Mouse (Mus musculus): ENCODE measurements around the gene Gpam. TPM values are rescaled to one million over a fixed set of nuclear protein-coding genes. Genes with fewer than 3 reads are reported as not detected.
A peak's percentile ranks its signal among the peaks of the same experiment; 100 is the strongest.

Gene Gpam
- total and polyA plus RNA-seq, 2 experiments from 2014 or later = 20.9 to 84.2 TPM

DNA sequence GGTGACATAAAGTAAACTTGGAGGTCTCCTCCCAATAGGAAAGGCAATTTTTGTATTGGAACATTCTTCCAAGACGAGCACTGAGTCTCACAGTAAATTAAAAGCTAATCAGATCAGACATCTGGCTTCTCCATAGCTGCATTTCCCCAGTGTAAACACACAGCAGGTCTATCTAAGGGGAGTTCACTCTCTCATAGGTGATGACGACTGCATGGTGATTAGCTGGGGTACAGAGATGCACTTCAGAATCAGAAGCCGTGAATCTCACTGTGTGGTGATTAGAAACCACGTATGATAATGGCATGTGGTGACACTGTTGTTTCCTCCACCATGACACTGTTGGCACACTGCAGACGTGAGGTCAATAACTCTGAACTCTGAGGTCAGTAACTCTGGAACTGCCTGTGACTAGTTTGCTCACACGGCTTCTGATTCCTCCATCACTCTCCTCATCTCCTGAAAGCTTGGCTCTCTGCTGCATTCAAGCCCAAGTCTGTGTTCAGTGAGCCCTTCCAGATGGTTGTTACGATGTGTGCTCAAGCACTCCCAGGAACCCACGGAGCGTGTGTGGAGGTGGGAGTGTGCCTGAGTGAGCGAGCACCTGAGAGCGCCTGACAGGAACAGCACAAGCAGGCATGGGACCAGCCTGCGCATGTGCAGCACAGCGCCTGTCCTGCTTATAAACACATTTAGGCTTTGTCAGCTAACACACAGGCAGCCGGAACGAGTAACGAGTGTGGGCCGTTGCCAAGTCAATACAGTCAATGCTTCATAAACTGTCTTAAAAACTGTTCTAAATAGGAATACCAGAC, 35.2 kb downstream of the Gpam start:
- DNase-seq (ENCODE audit: low spot score) (peak; percentile 28), ATAC-seq (no peak)
- no peak for TF ChIP-seq CTCF (IDR thresholded peaks at IDR 0.05; ENCODE audit: low read depth)
- Histone ChIP-seq H3K9me3 (ENCODE audit: low read length) (no peaks in the 10 kb centered on the region), H3K27ac (no peak overlapping the region), H3K9ac (replicated peaks; ENCODE audit: low read length) (no peak overlapping the region), H3K4me2 (ENCODE audit: low read depth, low read length) (no peak overlapping the region), H3K27me3 (ENCODE audit: insufficient read depth, low read length) (no peaks in the 10 kb centered on the region), H3K4me3 (ENCODE audit: low read length) (no peak overlapping the region), H3K4me1 (ENCODE audit: insufficient read depth, low read length) (no peaks in the 10 kb centered on the region), H3K36me3 (ENCODE audit: insufficient read depth, low read length) (peaks cover 39% of the 10 kb centered on the region)
- 65% methylated on average over 17 of the region's 17 CpGs for WGBS

DNA sequence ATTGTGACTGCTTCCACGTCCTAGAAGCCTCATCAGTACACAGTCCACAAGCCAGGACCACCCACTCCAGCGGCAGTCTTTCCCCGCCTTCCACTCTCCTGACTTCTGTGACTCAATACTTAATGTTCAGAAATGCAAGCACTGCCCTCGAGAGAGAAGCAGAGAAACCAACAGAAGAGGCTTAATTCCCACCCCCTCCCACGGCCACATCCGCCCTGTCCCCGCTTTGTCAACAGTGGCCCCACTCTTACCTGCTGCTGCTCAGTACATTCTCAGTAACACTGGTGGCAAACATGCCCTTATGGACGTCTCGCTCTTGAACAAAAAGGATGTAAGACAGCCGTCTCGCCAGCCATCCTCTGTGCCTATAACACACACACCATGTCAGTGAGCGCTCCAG, 36.2 kb downstream of the Gpam start:
- no peak overlapping the region for H3K4me2 ChIP-seq (ENCODE audit: low read depth, low read length)
- H3K9me3 ChIP-seq (ENCODE audit: low read length) = no peaks in the 10 kb centered on the region
- WGBS = 86% methylated on average over 12 of the region's 12 CpGs
- DNase-seq (ENCODE audit: low spot score) (no peak), ATAC-seq (no peak)
- no peaks in the 10 kb centered on the region for H3K27me3 ChIP-seq (ENCODE audit: insufficient read depth, low read length)
- H3K9ac ChIP-seq (replicated peaks; ENCODE audit: low read length) = no peak overlapping the region
- TF ChIP-seq CTCF (IDR thresholded peaks at IDR 0.05; ENCODE audit: low read depth) = no peak
- no peak overlapping the region for H3K27ac ChIP-seq
- H3K36me3 ChIP-seq (ENCODE audit: insufficient read depth, low read length) = peaks cover 49% of the 10 kb centered on the region
- no peaks in the 10 kb centered on the region for H3K4me1 ChIP-seq (ENCODE audit: insufficient read depth, low read length)
- H3K4me3 ChIP-seq (ENCODE audit: low read length) = no peak overlapping the region

DNA sequence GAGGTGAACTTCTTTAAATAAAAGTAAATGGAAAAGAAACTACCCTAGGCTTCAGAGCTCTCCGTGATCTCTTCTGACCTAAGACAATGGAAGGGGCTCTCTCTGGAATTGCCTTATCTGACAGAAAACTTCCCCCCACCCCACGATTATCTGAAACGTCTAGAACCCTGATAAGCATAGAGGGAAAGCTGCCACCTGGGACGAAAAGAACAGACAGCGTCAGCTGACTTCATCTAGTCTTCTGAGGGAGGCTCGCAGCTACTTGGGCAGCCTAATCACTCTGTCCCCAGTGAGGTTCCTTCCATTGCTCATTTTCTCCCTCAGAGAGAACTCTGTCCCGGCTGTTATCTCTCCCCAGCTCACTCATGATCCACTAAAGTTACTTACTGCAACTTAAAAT, 36.9 kb downstream of the Gpam start:
- no peaks in the 10 kb centered on the region for H3K27me3 ChIP-seq (ENCODE audit: insufficient read depth, low read length)
- H3K27ac ChIP-seq = no peak overlapping the region
- DNase-seq (ENCODE audit: low spot score) (no peak), ATAC-seq (no peak)
- no peak for TF ChIP-seq CTCF (IDR thresholded peaks at IDR 0.05; ENCODE audit: low read depth)
- peaks cover 50% of the 10 kb centered on the region for H3K36me3 ChIP-seq (ENCODE audit: insufficient read depth, low read length)
- no peaks in the 10 kb centered on the region for H3K4me1 ChIP-seq (ENCODE audit: insufficient read depth, low read length)
- H3K9ac ChIP-seq (replicated peaks; ENCODE audit: low read length) = no peak overlapping the region
- WGBS = 87% methylated on average over 7 of the region's 7 CpGs
- no peak overlapping the region for H3K4me3 ChIP-seq (ENCODE audit: low read length)
- H3K4me2 ChIP-seq (ENCODE audit: low read depth, low read length) = no peak overlapping the region
- H3K9me3 ChIP-seq (ENCODE audit: low read length) = no peaks in the 10 kb centered on the region

DNA sequence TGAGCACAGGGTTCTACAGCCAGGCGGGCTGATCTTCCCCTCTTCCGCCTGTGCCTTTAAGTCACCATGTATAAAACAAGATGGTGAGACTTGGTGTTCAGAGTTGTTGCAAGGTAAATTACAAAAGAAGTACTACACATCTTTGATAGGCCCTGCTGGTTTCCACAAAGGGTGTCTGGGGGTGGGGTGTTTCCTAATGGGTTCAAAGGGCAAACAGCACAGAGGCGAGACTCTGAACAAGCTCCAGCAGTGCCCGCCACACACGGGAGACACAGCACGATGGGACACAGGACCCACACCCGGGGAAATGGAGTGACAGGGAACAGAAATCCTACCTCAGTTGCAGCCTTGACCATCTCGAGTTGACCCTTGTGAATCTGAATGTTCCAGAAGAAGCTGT, 39.3 kb downstream of the Gpam start:
- no peak overlapping the region for H3K4me2 ChIP-seq (ENCODE audit: low read depth, low read length)
- no peak overlapping the region for H3K27ac ChIP-seq
- no peak overlapping the region for H3K9ac ChIP-seq (replicated peaks; ENCODE audit: low read length)
- H3K4me3 ChIP-seq (ENCODE audit: low read length) = no peak overlapping the region
- H3K36me3 ChIP-seq (ENCODE audit: insufficient read depth, low read length) = peaks cover 67% of the 10 kb centered on the region
- no peaks in the 10 kb centered on the region for H3K27me3 ChIP-seq (ENCODE audit: insufficient read depth, low read length)
- 85% methylated on average over 8 of the region's 8 CpGs for WGBS
- DNase-seq (ENCODE audit: low spot score) (no peak), ATAC-seq (no peak)
- H3K4me1 ChIP-seq (ENCODE audit: insufficient read depth, low read length) = no peaks in the 10 kb centered on the region
- H3K9me3 ChIP-seq (ENCODE audit: low read length) = no peaks in the 10 kb centered on the region
- TF ChIP-seq CTCF (IDR thresholded peaks at IDR 0.05; ENCODE audit: low read depth) = no peak

GRCm38 (mm10) chr19:55085857-55086185, 41.2 kb downstream of the Gpam start:
- no peak overlapping the region for H3K9ac ChIP-seq (replicated peaks; ENCODE audit: low read length)
- H3K4me3 ChIP-seq (ENCODE audit: low read length) = no peak overlapping the region
- no peak for TF ChIP-seq CTCF (IDR thresholded peaks at IDR 0.05; ENCODE audit: low read depth)
- no peak for ATAC-seq
- H3K27me3 ChIP-seq (ENCODE audit: insufficient read depth, low read length) = no peaks in the 10 kb centered on the region
- no peak overlapping the region for H3K4me2 ChIP-seq (ENCODE audit: low read depth, low read length)
- no peak for DNase-seq (ENCODE audit: low spot score)
- H3K4me1 ChIP-seq (ENCODE audit: insufficient read depth, low read length) = no peaks in the 10 kb centered on the region
- peaks cover 80% of the 10 kb centered on the region for H3K36me3 ChIP-seq (ENCODE audit: insufficient read depth, low read length)
- H3K9me3 ChIP-seq (ENCODE audit: low read length) = no peaks in the 10 kb centered on the region
- 94% methylated on average over 7 of the region's 7 CpGs for WGBS
- H3K27ac ChIP-seq = no peak overlapping the region

DNA sequence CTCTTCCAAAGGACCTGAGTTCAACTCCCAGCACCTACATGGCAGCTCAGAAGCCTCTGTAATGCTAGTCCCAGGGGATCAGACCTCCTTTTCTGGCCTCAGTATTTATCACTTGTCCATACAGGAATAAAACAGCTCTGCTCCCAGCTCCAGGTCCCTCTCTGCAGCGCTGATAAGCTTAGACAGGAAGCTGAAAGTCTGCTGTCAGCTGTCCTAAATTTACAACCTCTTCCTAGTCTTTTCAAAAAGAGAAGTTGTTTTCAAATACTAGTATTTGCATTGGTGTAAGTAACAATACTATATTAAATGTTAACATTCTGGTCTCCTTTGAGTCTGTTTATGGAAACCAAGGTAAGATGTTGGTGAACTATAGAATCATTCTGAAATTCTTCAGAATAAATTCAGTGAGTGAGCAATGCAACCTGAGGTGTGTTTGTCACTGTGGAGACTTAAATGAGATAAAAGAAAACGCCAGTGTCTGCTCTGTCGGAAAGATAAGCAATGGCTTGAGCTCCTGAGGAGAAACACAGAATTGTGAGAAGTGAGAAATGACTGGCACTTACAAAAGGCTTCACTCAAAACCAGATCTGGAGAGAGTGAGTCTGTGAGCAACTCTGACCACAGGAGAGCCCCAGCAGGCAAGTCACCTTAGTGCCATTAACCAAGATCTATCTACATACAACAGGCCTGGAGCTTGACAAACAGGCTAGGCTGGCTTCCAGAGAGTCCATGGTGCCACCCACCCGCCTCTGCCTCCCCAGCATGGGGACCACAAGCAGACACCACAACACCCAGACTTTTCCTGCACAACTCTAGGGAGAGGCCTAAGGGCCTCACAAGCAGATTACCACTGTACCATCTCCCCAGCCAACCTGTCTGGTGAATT, 41.8 kb downstream of the Gpam start:
- Histone ChIP-seq H3K27me3 (ENCODE audit: insufficient read depth, low read length) (no peaks in the 10 kb centered on the region), H3K9me3 (ENCODE audit: low read length) (no peaks in the 10 kb centered on the region), H3K4me3 (ENCODE audit: low read length) (no peak overlapping the region), H3K9ac (replicated peaks; ENCODE audit: low read length) (no peak overlapping the region), H3K27ac (no peak overlapping the region), H3K4me1 (ENCODE audit: insufficient read depth, low read length) (no peaks in the 10 kb centered on the region), H3K36me3 (ENCODE audit: insufficient read depth, low read length) (peaks cover 78% of the 10 kb centered on the region), H3K4me2 (ENCODE audit: low read depth, low read length) (no peak overlapping the region)
- WGBS = 93% methylated on average over 4 of the region's 4 CpGs
- ATAC-seq (no peak), DNase-seq (ENCODE audit: low spot score) (no peak)
- no peak for TF ChIP-seq CTCF (IDR thresholded peaks at IDR 0.05; ENCODE audit: low read depth)
